Mouse (Mus musculus) liver, adult 2 months (tissue): ENCODE data around the gene Gnb3. TPM values are rescaled to one million over a fixed set of nuclear protein-coding genes. Genes with fewer than 3 reads are reported as not detected.
A peak's percentile ranks its signal among the peaks of the same experiment; 100 is the strongest.
"Not testable (repeated sequence)": the region's sequence is repeated elsewhere in the genome, so short reads cannot be mapped to it uniquely, and the experiment has no call there.

ENCODE experiments used
- DNase-seq: peaks from one replicate; pipeline ENCODE4 v3.0.0-alpha.2; 2011; ENCODE audit warnings: low read depth, low spot score; ENCODE audit errors: extremely low read depth
- H3K27ac ChIP-seq: fragments of 200-500 bp; replicated peaks from 2 replicates; pipeline ENCODE4 v1.5.1; 2012; ENCODE audit warnings: low read depth, mild to moderate bottlenecking, control low read depth, inconsistent platforms, low read length; ENCODE audit not compliant: insufficient read depth
- H3K27me3 ChIP-seq: fragments of 200-500 bp; 2 replicates; pipeline ENCODE4 v1.6.1; 2012; ENCODE audit warnings: mild to moderate bottlenecking, moderate library complexity, low read length, inconsistent platforms; ENCODE audit not compliant: control insufficient read depth, insufficient read depth
- H3K36me3 ChIP-seq: fragments of 200-500 bp; 2 replicates; pipeline ENCODE4 v1.6.1; 2012; ENCODE audit warnings: low read length, inconsistent platforms; ENCODE audit not compliant: control insufficient read depth, insufficient read depth
- H3K4me1 ChIP-seq: fragments of 200-500 bp; 2 replicates; pipeline ENCODE4 v1.6.1; 2011; ENCODE audit warnings: low read length; ENCODE audit not compliant: control insufficient read depth, insufficient read depth
- H3K4me3 ChIP-seq: fragments of 200-500 bp; 2 replicates; pipeline ENCODE4 v1.5.1; 2011; ENCODE audit warnings: low read depth, mild to moderate bottlenecking, control low read depth, low read length, moderate library complexity; ENCODE audit not compliant: insufficient read depth
- H3K79me2 ChIP-seq: fragments of 200-500 bp; 2 replicates; pipeline ENCODE4 v1.6.1; 2012; ENCODE audit warnings: inconsistent platforms, mild to moderate bottlenecking, low read length, moderate library complexity; ENCODE audit not compliant: control insufficient read depth, insufficient read depth
- H3K9ac ChIP-seq: fragments of 200-500 bp; 2 replicates; pipeline ENCODE4 v1.6.1; 2012; ENCODE audit warnings: low read depth, mild to moderate bottlenecking, control low read depth, inconsistent platforms, low read length
- CTCF ChIP-seq: fragments of 200-500 bp; IDR thresholded peaks from 2 replicates; pipeline ENCODE4 v1.5.1; 2011; ENCODE audit warnings: low read depth, low read length, control low read depth
- POLR2A ChIP-seq: fragments of 200-500 bp; IDR thresholded peaks from 2 replicates; pipeline ENCODE4 v1.6.1; 2011; ENCODE audit warnings: low read length, control low read depth; ENCODE audit not compliant: insufficient read depth; ENCODE audit errors: extremely low read depth
- WGBS: fragments of 180-500 bp; shearing (Covaris S2); methylation state at CpG from one replicate; pipeline ENCODE4 v1.1.7; 2018; 5-methylcytosine and 5-hydroxymethylcytosine counted together
- polyA plus RNA-seq: library from polyadenylated mRNA; depleted of rRNA; stranded (reverse); fragments of >200 nt; gene quantifications from 2 replicates; pipeline ENCODE4 v1.2.3, GENCODE M21; 2012
- total RNA-seq: library from RNA; depleted of rRNA; stranded (reverse); fragments of >200 nt; gene quantifications from 2 replicates; pipeline ENCODE4 v1.2.3, GENCODE M21; 2014

Gene Gnb3
- total and polyA plus RNA-seq, 2 experiments: not detected

- no peak for DNase-seq
- no peak overlapping the region for H3K4me3 ChIP-seq
- no peaks in the 10 kb centered on the region for H3K79me2 ChIP-seq
- H3K36me3 ChIP-seq: no peaks in the 10 kb centered on the region
- no peak overlapping the region for H3K27ac ChIP-seq
- TF ChIP-seq POLR2A: no peak
- no peak for TF ChIP-seq CTCF
- no peak overlapping the region for H3K9ac ChIP-seq
- WGBS: 88% methylated on average over 3 of the region's 3 CpGs
- H3K4me1 ChIP-seq: peaks cover 11% of the 10 kb centered on the region
- H3K27me3 ChIP-seq: no peaks in the 10 kb centered on the region
These were observed 35.7 kb downstream of the Gnb3 start for GRCm38 (mm10) chr6:124804341-124804740.

- H3K4me3 ChIP-seq: not testable (repeated sequence)
These were observed 36.4 kb downstream of the Gnb3 start for GRCm38 (mm10) chr6:124803691-124804090.

GRCm38 (mm10) chr6:124803061-124803460, 37.0 kb downstream of the Gnb3 start:
- WGBS: 88% methylated on average over 3 of the region's 3 CpGs
- H3K27me3 ChIP-seq: no peaks in the 10 kb centered on the region
- no peaks in the 10 kb centered on the region for H3K36me3 ChIP-seq
- H3K4me3 ChIP-seq: no peak overlapping the region
- H3K79me2 ChIP-seq: no peaks in the 10 kb centered on the region
- no peak overlapping the region for H3K27ac ChIP-seq
- no peak for DNase-seq
- peaks cover 8% of the 10 kb centered on the region for H3K4me1 ChIP-seq
- TF ChIP-seq POLR2A (no peak), CTCF (no peak)
- no peak overlapping the region for H3K9ac ChIP-seq

More at GRCm38 (mm10) chr6:124803691-124804090, 36.4 kb downstream of the Gnb3 start:
- not testable (repeated sequence) for H3K36me3 ChIP-seq, H3K27ac ChIP-seq, H3K27me3 ChIP-seq, DNase-seq, H3K79me2 ChIP-seq, H3K9ac ChIP-seq
- H3K4me1 ChIP-seq: peaks cover 11% of the 10 kb centered on the region
- WGBS: 98% methylated on average over 4 of the region's 4 CpGs

GRCm38 (mm10) chr6:124802400-124802799, 37.7 kb downstream of the Gnb3 start:
- peak; percentile 66 for DNase-seq
- 8% methylated on average over 7 of the region's 9 CpGs for WGBS
- not testable (repeated sequence) for H3K79me2 ChIP-seq, H3K4me3 ChIP-seq, H3K36me3 ChIP-seq, H3K27me3 ChIP-seq, H3K4me1 ChIP-seq
- Histone ChIP-seq H3K27ac (peak overlapping the region; percentile 4; the same call in 1 of the 2 replicates), H3K9ac (peak overlapping the region; percentile 9; the same call in 1 of the 2 replicates)

- no peaks in the 10 kb centered on the region for H3K36me3 ChIP-seq
- 77% methylated on average over 2 of the region's 2 CpGs for WGBS
- no peak overlapping the region for H3K4me3 ChIP-seq
- no peak for DNase-seq
- H3K27me3 ChIP-seq: no peaks in the 10 kb centered on the region
- H3K4me1 ChIP-seq: no peaks in the 10 kb centered on the region
- no peaks in the 10 kb centered on the region for H3K79me2 ChIP-seq
- no peak overlapping the region for H3K9ac ChIP-seq
- no peak overlapping the region for H3K27ac ChIP-seq
- TF ChIP-seq CTCF (no peak), POLR2A (no peak)
These were observed 43.9 kb downstream of the Gnb3 start for GRCm38 (mm10) chr6:124796200-124796599.

GRCm38 (mm10) chr6:124795781-124796180, 44.3 kb downstream of the Gnb3 start:
- Histone ChIP-seq H3K9ac (no peak overlapping the region), H3K27ac (no peak overlapping the region), H3K36me3 (no peaks in the 10 kb centered on the region), H3K4me1 (no peaks in the 10 kb centered on the region), H3K27me3 (no peaks in the 10 kb centered on the region), H3K4me3 (no peak overlapping the region), H3K79me2 (no peaks in the 10 kb centered on the region)
- 80% methylated on average over 4 of the region's 4 CpGs for WGBS
- no peak for TF ChIP-seq POLR2A
- no peak for TF ChIP-seq CTCF
- no peak for DNase-seq
